Mouse (Mus musculus): Measurements from ENCODE around the gene Usp34. TPM values are rescaled to one million over a fixed set of nuclear protein-coding genes. Genes with fewer than 3 reads are reported as not detected.
"Not testable (repeated sequence)": the region's sequence is repeated elsewhere in the genome, so short reads cannot be mapped to it uniquely, and the experiment has no call there.

Usp34 gene
- polyA plus RNA-seq, 2 experiments = 36.7 to 42.9 TPM

- Histone ChIP-seq H3K9ac (ENCODE audit: low read depth, low read length, severe bottlenecking) (peak within 1 kb of the TSS; percentile 95), H3K36me3 (ENCODE audit: control insufficient read depth, insufficient read depth, low read length) (peaks cover 26% of the 10 kb centered on the region), H3K27me3 (ENCODE audit: control insufficient read depth, insufficient read depth, low read length) (no peaks in the 10 kb centered on the region), H3K4me2 (replicated peaks; ENCODE audit: low read depth, low read length, severe bottlenecking) (peak within 1 kb of the TSS; percentile 82), H3K27ac (replicated peaks; ENCODE audit: low read depth, low read length) (peak within 1 kb of the TSS; percentile 95), H3K9me3 (ENCODE audit: control insufficient read depth, low read length) (no peaks in the 10 kb centered on the region), H3K4me3 (replicated peaks; ENCODE audit: low read length) (peak within 1 kb of the TSS; percentile 87), H3K4me1 (ENCODE audit: control insufficient read depth, insufficient read depth, low read length) (peaks cover 9% of the 10 kb centered on the region)
- peak; percentile 95 for ATAC-seq (ENCODE audit: low FRiP score, low read depth)
- TF ChIP-seq POLR2A (IDR thresholded peaks at IDR 0.05; ENCODE audit: borderline replicate concordance, extremely low read depth, insufficient read depth, insufficient read length) = peak; percentile 63; the same call in 1 of the 2 replicates
- DNase-seq (ENCODE audit: low spot score) = peak; percentile 96
- under 1% methylated on average over 24 of the region's 66 CpGs for WGBS
Observed at GRCm38 (mm10) chr11:23497718-23498509, 191.2 kb downstream of the Usp34 start, which contains the start of gene Ahsa2. Gene Ahsa2 (minus strand): TSS chr11:23498030.

GRCm38 (mm10) chr11:23498609-23499008, 191.9 kb downstream of the Usp34 start:
- WGBS = 57% methylated on average over 5 of the region's 5 CpGs
- Histone ChIP-seq H3K27ac (replicated peaks; ENCODE audit: low read depth, low read length) (peak overlapping the region; percentile 83; the same call in 1 of the 2 replicates), H3K36me3 (ENCODE audit: control insufficient read depth, insufficient read depth, low read length) (peaks cover 19% of the 10 kb centered on the region), H3K4me3 (replicated peaks; ENCODE audit: low read length) (peak overlapping the region; percentile 87), H3K4me1 (ENCODE audit: control insufficient read depth, insufficient read depth, low read length) (peaks cover 9% of the 10 kb centered on the region), H3K9me3 (ENCODE audit: control insufficient read depth, low read length) (no peaks in the 10 kb centered on the region), H3K27me3 (ENCODE audit: control insufficient read depth, insufficient read depth, low read length) (no peaks in the 10 kb centered on the region), H3K4me2 (replicated peaks; ENCODE audit: low read depth, low read length, severe bottlenecking) (peak overlapping the region; percentile 82), H3K9ac (ENCODE audit: low read depth, low read length, severe bottlenecking) (no peak overlapping the region)
- ATAC-seq (ENCODE audit: low FRiP score, low read depth) (no peak), DNase-seq (ENCODE audit: low spot score) (no peak)
- no peak for TF ChIP-seq POLR2A (IDR thresholded peaks at IDR 0.05; ENCODE audit: borderline replicate concordance, extremely low read depth, insufficient read depth, insufficient read length)

DNA sequence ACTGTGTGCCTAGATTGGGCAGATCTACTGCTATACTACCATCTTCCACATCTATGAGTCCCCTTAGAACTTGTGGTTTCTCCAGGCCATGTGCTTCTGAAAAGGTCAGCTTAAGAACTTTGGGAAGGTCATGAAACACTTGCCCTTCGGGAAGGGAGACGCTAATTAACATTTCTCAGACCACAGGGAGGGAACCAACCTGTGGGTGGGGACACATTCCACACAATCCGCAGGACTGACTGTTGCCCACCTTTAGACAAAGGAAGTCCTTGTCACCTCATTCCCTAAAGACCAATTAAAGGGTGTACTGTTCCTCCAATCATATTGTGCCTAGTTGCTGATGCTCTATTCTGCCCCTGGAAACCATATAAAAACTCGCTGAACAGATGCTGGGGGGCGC, 198.1 kb downstream of the Usp34 start:
- not testable (repeated sequence) for H3K4me2 ChIP-seq (replicated peaks; ENCODE audit: low read depth, low read length, severe bottlenecking); ATAC-seq (ENCODE audit: low FRiP score, low read depth); H3K27me3 ChIP-seq (ENCODE audit: control insufficient read depth, insufficient read depth, low read length); H3K9ac ChIP-seq (ENCODE audit: low read depth, low read length, severe bottlenecking); DNase-seq (ENCODE audit: low spot score); H3K4me3 ChIP-seq (replicated peaks; ENCODE audit: low read length); H3K36me3 ChIP-seq (ENCODE audit: control insufficient read depth, insufficient read depth, low read length); H3K27ac ChIP-seq (replicated peaks; ENCODE audit: low read depth, low read length); H3K9me3 ChIP-seq (ENCODE audit: control insufficient read depth, low read length); H3K4me1 ChIP-seq (ENCODE audit: control insufficient read depth, insufficient read depth, low read length)
- 57% methylated on average over 5 of the region's 5 CpGs for whole genome bisulfite sequencing

DNA sequence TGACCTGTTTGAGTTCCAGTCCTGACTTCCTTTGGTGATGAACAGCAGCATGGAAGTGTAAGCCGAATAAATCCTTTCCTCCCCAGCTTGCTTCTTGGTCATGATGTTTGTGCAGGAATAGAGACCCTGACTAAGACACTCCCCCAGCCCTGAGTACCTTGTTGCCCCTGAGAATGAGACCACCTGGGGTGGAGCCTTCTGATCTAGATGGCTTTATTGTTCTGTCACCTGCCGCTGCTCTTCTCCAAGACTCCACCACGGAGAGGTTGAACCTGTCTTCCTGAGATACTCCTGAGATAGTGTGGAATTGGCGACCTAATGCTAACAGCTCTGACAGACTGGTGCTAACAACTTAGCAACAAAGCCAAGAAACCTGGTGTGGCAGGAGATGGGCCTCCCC, 208.1 kb downstream of the Usp34 start:
- not testable (repeated sequence) for DNase-seq (ENCODE audit: low spot score); H3K9ac ChIP-seq (ENCODE audit: low read depth, low read length, severe bottlenecking); H3K4me3 ChIP-seq (replicated peaks; ENCODE audit: low read length); H3K27ac ChIP-seq (replicated peaks; ENCODE audit: low read depth, low read length); H3K9me3 ChIP-seq (ENCODE audit: control insufficient read depth, low read length); H3K4me2 ChIP-seq (replicated peaks; ENCODE audit: low read depth, low read length, severe bottlenecking); ATAC-seq (ENCODE audit: low FRiP score, low read depth); H3K36me3 ChIP-seq (ENCODE audit: control insufficient read depth, insufficient read depth, low read length); H3K4me1 ChIP-seq (ENCODE audit: control insufficient read depth, insufficient read depth, low read length); H3K27me3 ChIP-seq (ENCODE audit: control insufficient read depth, insufficient read depth, low read length)
- WGBS = 43% methylated on average over 4 of the region's 4 CpGs

- Histone ChIP-seq H3K4me3 (replicated peaks; ENCODE audit: low read length) (no peak overlapping the region), H3K27ac (replicated peaks; ENCODE audit: low read depth, low read length) (no peak overlapping the region), H3K27me3 (ENCODE audit: control insufficient read depth, insufficient read depth, low read length) (no peaks in the 10 kb centered on the region), H3K36me3 (ENCODE audit: control insufficient read depth, insufficient read depth, low read length) (no peaks in the 10 kb centered on the region), H3K9me3 (ENCODE audit: control insufficient read depth, low read length) (no peaks in the 10 kb centered on the region), H3K9ac (ENCODE audit: low read depth, low read length, severe bottlenecking) (no peak overlapping the region), H3K4me2 (replicated peaks; ENCODE audit: low read depth, low read length, severe bottlenecking) (no peak overlapping the region), H3K4me1 (ENCODE audit: control insufficient read depth, insufficient read depth, low read length) (no peaks in the 10 kb centered on the region)
- ATAC-seq (ENCODE audit: low FRiP score, low read depth) = no peak
- DNase-seq (ENCODE audit: low spot score) = no peak
- 79% methylated on average over 2 of the region's 2 CpGs for WGBS
- no peak for TF ChIP-seq POLR2A (IDR thresholded peaks at IDR 0.05; ENCODE audit: borderline replicate concordance, extremely low read depth, insufficient read depth, insufficient read length)
Observed at GRCm38 (mm10) chr11:23515315-23515714, 208.6 kb downstream of the Usp34 start.
